Mouse (Mus musculus) skeletal muscle tissue, postnatal 0 days (tissue): ENCODE measurements around the gene 4931406P16Rik. TPM values are rescaled to one million over a fixed set of nuclear protein-coding genes. Genes with fewer than 3 reads are reported as not detected.

Experiments used
- polyA plus RNA-seq: library from polyadenylated mRNA; unstranded; fragments of >200 nt; fragmentation: Nextera tagmentation; extraction: Ambion mirVana; gene quantifications from 2 replicates; pipeline ENCODE4 v1.2.1, GENCODE M21; 2015

The 4931406P16Rik gene
- 24.7 and 25.5 TPM in 2 replicates for polyA plus RNA-seq

GRCm38 (mm10) chr7:34313443-34313875 is at the start of gene 4931406P16Rik:
Gene 4931406P16Rik, minus strand, starts transcription at chr7:34313551.

GRCm38 (mm10) chr7:34250738-34251137 is 62.6 kb downstream of the 4931406P16Rik start, which contains the start of gene Gm6096:
Gene Gm6096, plus strand, starts transcription at chr7:34251038.

GRCm38 (mm10) chr7:34230116-34230515 is 83.2 kb downstream of the 4931406P16Rik start, which contains the start of gene Gpi1:
Gene Gpi1, minus strand, starts transcription at chr7:34230336.

GRCm38 (mm10) chr7:34196132-34197128 is 116.9 kb downstream of the 4931406P16Rik start, which contains the start of gene Pdcd2l:
Gene Pdcd2l, minus strand, starts transcription at chr7:34196661.

Other genes with a start within 250 kb of the 4931406P16Rik start
- gene Scgb1b30, start 218.1 kb downstream of the 4931406P16Rik start, polyA plus RNA-seq: not detected in 2 replicates
- gene Wtip, start 180.3 kb downstream of the 4931406P16Rik start, polyA plus RNA-seq: 2.7 and 4.0 TPM in 2 replicates
- gene Uba2, start 144.0 kb downstream of the 4931406P16Rik start, polyA plus RNA-seq: 67.6 and 71.9 TPM in 2 replicates
- 44.7 and 48.3 TPM in 2 replicates for gene Pdcd2l, start 116.9 kb downstream of the 4931406P16Rik start, polyA plus RNA-seq
- gene Gpi1, start 83.2 kb downstream of the 4931406P16Rik start, polyA plus RNA-seq: 646 and 684 TPM in 2 replicates
- not detected in 2 replicates for gene Gm6096, start 62.5 kb downstream of the 4931406P16Rik start, polyA plus RNA-seq
- 53.4 and 54.9 TPM in 2 replicates for gene Lsm14a, start 79.8 kb upstream of the 4931406P16Rik start, polyA plus RNA-seq